Mouse (Mus musculus): ENCODE measurements at regions not wholly inside any gene's neighbourhood (a gene's known extent, or its start where the extent isn't known, plus 50 kb on each side); places are given as distances from the start of the nearest gene placed in this dataset.
"Not testable (repeated sequence)": the region's sequence is repeated elsewhere in the genome, so short reads cannot be mapped to it uniquely, and the experiment has no call there.

- no peak for DNase-seq (ENCODE audit: low read depth, low spot score)
Measured at GRCm38 (mm10) chr2:181930037-181930436, 60.9 kb upstream of the Gm14496 start.

DNA sequence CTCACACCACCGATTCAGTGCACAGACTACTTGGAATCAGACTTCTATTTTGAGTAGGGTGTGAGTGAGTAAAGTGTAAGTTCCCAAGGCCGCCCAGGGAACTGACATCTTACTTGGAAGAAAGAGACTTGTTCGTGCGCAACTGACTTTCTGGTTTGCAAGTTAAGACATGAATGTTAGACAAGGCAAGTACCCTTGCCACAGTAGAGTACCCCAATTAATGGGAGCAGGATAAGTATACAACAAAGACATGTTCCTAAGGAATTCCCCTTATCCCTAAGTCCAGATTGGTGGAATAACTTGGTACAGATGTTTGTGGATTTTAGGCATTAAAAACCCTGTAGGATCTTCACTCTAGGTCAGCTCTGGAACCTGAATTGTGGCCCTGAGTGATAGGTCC, 60.4 kb upstream of the Gm14496 start:
- DNase-seq (ENCODE audit: low read depth, low spot score), result not testable (repeated sequence)

DNA sequence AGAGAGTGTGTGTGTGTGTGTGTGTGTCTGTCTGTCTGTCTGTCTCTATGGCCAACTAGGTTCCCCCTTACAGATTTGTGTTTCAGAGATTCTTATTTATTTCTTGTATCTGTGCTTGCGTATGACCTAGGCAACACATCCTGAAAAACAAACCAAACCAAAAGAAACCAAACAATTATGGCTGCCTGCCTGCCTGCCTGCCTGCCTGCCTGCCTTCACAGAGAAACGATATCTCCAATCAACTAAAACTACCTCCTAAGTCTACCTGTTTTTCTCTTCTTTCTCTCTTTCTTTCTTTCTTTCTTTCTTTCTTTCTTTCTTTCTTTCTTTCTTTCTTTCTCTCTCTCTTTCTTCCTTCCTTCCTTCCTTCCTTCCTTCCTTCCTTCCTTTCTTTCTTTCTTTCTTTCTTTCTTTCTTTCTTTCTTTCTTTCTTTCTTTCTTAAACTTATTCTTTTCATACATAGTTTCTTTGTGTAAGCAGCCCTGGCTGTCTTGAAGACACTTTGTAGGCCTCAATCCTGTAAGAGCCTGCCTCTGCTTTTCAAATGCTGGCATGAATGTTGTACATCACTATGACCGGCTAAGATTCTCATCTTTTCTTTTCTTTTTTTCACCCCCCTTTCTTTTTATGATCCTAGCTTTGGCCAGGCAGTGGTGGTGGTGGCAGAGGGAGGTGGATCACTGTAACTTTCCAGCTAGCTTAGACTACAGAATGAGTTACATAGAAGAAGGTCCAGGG, 59.7 kb upstream of the Gm14496 start:
- DNase-seq (ENCODE audit: low read depth, low spot score), result peak; percentile 57

DNA sequence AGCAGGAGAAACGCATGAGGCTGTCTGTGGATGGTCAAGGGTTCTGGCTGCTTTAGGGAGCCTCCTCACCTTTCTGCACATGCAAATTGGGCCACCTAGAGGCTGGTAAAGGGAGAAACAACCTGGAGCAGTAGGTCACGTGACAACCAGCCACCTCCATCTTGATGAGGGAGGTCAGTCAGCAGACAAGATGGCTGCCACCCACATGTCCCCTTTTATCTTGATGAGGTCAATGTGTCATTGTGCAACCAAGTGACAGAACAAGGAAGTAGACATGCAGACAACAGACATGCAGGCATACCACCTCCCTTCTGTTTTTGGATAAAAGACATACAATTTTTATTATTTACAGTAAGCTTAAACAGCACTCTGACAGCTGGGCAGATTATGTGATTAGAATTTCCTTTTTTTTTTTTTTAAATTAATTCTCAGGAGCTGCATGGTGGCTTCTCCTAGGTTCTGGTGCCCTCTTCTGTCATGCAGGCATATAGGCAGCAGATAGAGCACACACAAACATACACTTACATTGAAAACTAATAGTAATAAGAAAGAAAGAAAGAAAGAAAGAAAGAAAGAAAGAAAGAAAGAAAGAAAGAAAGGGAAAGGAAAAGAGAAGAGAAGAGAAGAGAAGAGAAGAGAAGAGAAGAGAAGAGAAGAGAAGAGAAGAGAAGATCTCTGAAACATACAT, 58.9 kb upstream of the Gm14496 start:
- DNase-seq (ENCODE audit: low read depth, low spot score), result peak; percentile 58
